Mouse (Mus musculus) adrenal gland, adult 10 weeks (tissue): ENCODE results near the gene Thsd1. TPM values are rescaled to one million over a fixed set of nuclear protein-coding genes. Genes with fewer than 3 reads are reported as not detected.

Source experiments
- polyA plus RNA-seq: library from polyadenylated mRNA; stranded (reverse); fragments of 350-450 nt; fragmentation: Illumina TruSeq; extraction: RNeasy Lipid Tissue Mini Kit (QIAGEN cat#74804); gene quantifications from one replicate; pipeline ENCODE4 v1.2.3, GENCODE M21; 2014; ENCODE audit warnings: low read depth, low replicate concordance

Thsd1 gene
- polyA plus RNA-seq: 1.7 TPM

GRCm38 (mm10) chr8:22227061-22227877 lies at the start of gene Thsd1:
Thsd1 (plus strand) TSS chr8:22227313.

GRCm38 (mm10) chr8:22185431-22186397 lies 41.4 kb upstream of the Thsd1 start, which contains the start of gene Ckap2:
Ckap2 (minus strand) TSS chr8:22185819.

GRCm38 (mm10) chr8:22192660-22193431 lies 34.3 kb upstream of the Thsd1 start, which contains the start of gene Vps36:
Vps36 (plus strand) TSS chr8:22192809.

GRCm38 (mm10) chr8:22282999-22283491 lies 55.9 kb downstream of the Thsd1 start, which contains the start of gene Tpte:
Tpte (plus strand) TSS chr8:22283441.

Other genes with a start within 250 kb of the Thsd1 start
- gene Atp7b, start 167.0 kb upstream of the Thsd1 start, polyA plus RNA-seq: not detected
- 58.0 TPM for gene Alg11, start 166.6 kb upstream of the Thsd1 start, polyA plus RNA-seq
- 27.3 TPM for gene Nek5, start 102.3 kb upstream of the Thsd1 start, polyA plus RNA-seq
- 5.0 TPM for gene Nek3, start 60.9 kb upstream of the Thsd1 start, polyA plus RNA-seq
- 14.5 TPM for gene Ckap2, start 41.5 kb upstream of the Thsd1 start, polyA plus RNA-seq
- gene Vps36, start 34.5 kb upstream of the Thsd1 start, polyA plus RNA-seq: 55.3 TPM
- gene Tpte, start 56.1 kb downstream of the Thsd1 start, polyA plus RNA-seq: not detected
- 21.7 TPM for gene Slc25a15, start 171.3 kb downstream of the Thsd1 start, polyA plus RNA-seq
- gene Mrps31, start 184.0 kb downstream of the Thsd1 start, polyA plus RNA-seq: 53.5 TPM